21 mouse cellular contexts compared by ENCODE assay signal in genomic region chr4:115821431-115821830, GRCm38 (mm10). TPM values are rescaled to one million over a fixed set of nuclear protein-coding genes. Genes with fewer than 3 reads are reported as not detected.
A peak's percentile ranks its signal among the peaks of the same experiment; 100 is the strongest.
DNase-seq lines count a peak whose midpoint lies in the region; ATAC-seq and TF ChIP-seq lines count a peak whose summit lies in the region.
"Had no signal": no experiment of that assay in that cellular context is flagged by ENCODE, and none has a peak within 500 bp of the region (broad histone marks: within the 10 kb centered on the region; RNA-seq: fewer than 3 reads in every experiment).

No protein-coding gene starts in this region.

- ATAC-seq in heart, embryonic 13.5 days (ENCODE audit: extremely low read depth, insufficient number of reproducible peaks, low FRiP score, low TSS enrichment): no peak
- ATAC-seq in intestine, embryonic 16.5 days: peak; percentile 5; the same call in 1 of the 2 replicates
- no peak for ATAC-seq in intestine, postnatal 0 days
- no peak for ATAC-seq in erythroid progenitor cell, adult 5-6 weeks (replicated peaks; ENCODE audit: low FRiP score, poor library complexity, severe bottlenecking)
- ATAC-seq: forebrain, postnatal 0 days; hindbrain, postnatal 0 days; Patski had no signal

- H3K4me2 ChIP-seq in heart, embryonic 13.5 days: no peak overlapping the region
- no peak overlapping the region for H3K4me2 ChIP-seq in intestine, embryonic 16.5 days (ENCODE audit: low read depth, low read length)
- no peak overlapping the region for H3K4me2 ChIP-seq in intestine, postnatal 0 days (replicated peaks; ENCODE audit: low read depth)
- H3K4me2 ChIP-seq: embryonic facial prominence, embryonic 12.5 days; forebrain, embryonic 12.5 days; hindbrain, embryonic 13.5 days; intestine, embryonic 15.5 days had no signal

- H3K9ac ChIP-seq in heart, embryonic 13.5 days: no peak overlapping the region
- H3K9ac ChIP-seq in intestine, embryonic 16.5 days (ENCODE audit: low read depth, low read length): no peak overlapping the region
- no peak overlapping the region for H3K9ac ChIP-seq in intestine, postnatal 0 days (ENCODE audit: low read depth, low read length)
- peak overlapping the region; percentile 10; the same call in 1 of the 2 replicates for H3K9ac ChIP-seq in MEL (ENCODE audit: control insufficient read depth, low read depth, low read length, poor library complexity, severe bottlenecking)
- H3K9ac ChIP-seq: embryonic facial prominence, embryonic 12.5 days; forebrain, embryonic 12.5 days; forebrain, postnatal 0 days; hindbrain, embryonic 13.5 days; intestine, embryonic 15.5 days had no signal

- H3K9me3 ChIP-seq in heart, embryonic 13.5 days: no peaks in the 10 kb centered on the region
- no peaks in the 10 kb centered on the region for H3K9me3 ChIP-seq in intestine, embryonic 16.5 days (ENCODE audit: control insufficient read depth, low read length)
- no peaks in the 10 kb centered on the region for H3K9me3 ChIP-seq in intestine, postnatal 0 days (ENCODE audit: control insufficient read depth)
- H3K9me3 ChIP-seq in MEL (replicated peaks; ENCODE audit: insufficient read depth, low read length): no peaks in the 10 kb centered on the region
- H3K9me3 ChIP-seq: embryonic facial prominence, embryonic 12.5 days; forebrain, embryonic 12.5 days; hindbrain, embryonic 13.5 days; intestine, embryonic 15.5 days had no signal

- TF ChIP-seq RAD21 in MEL (IDR thresholded peaks at IDR 0.05; ENCODE audit: low read depth, low read length): no peak

- peaks cover 11% of the 10 kb centered on the region for H3K36me3 ChIP-seq in heart, embryonic 13.5 days
- no peaks in the 10 kb centered on the region for H3K36me3 ChIP-seq in intestine, embryonic 16.5 days (ENCODE audit: control insufficient read depth, insufficient read depth, low read length)
- H3K36me3 ChIP-seq in intestine, postnatal 0 days (ENCODE audit: control insufficient read depth, insufficient read depth): peaks cover 9% of the 10 kb centered on the region; the same call in 1 of the 2 replicates
- peaks cover 0 to 56% of the 10 kb centered on the region in 2 experiments; a peak in 2 of 4 replicates for H3K36me3 ChIP-seq in MEL (ENCODE audit: control insufficient read depth in 1 of 2, insufficient read depth in 2 of 2, low read length in 2 of 2)
- H3K36me3 ChIP-seq: embryonic facial prominence, embryonic 12.5 days; intestine, embryonic 15.5 days had no signal

- no peaks in the 10 kb centered on the region for H3K27me3 ChIP-seq in heart, embryonic 13.5 days (replicated peaks)
- no peaks in the 10 kb centered on the region for H3K27me3 ChIP-seq in intestine, embryonic 16.5 days (replicated peaks; ENCODE audit: control insufficient read depth, insufficient read depth, low read length)
- no peaks in the 10 kb centered on the region for H3K27me3 ChIP-seq in intestine, postnatal 0 days (replicated peaks; ENCODE audit: control insufficient read depth, insufficient read depth, low read length)
- H3K27me3 ChIP-seq in MEL (ENCODE audit: control insufficient read depth in 1 of 2, insufficient read depth in 2 of 2, low read length in 2 of 2): no peaks in the 10 kb centered on the region
- H3K27me3 ChIP-seq: embryonic facial prominence, embryonic 12.5 days; hindbrain, embryonic 13.5 days; intestine, embryonic 15.5 days; Patski had no signal

- H3K4me1 ChIP-seq in heart, embryonic 13.5 days: peaks cover 47% of the 10 kb centered on the region
- 0 out of 2 replicates have a peak, but pooled peaks cover 5% of the 10 kb centered on the region for H3K4me1 ChIP-seq in intestine, embryonic 16.5 days (ENCODE audit: control insufficient read depth, insufficient read depth, low read length)
- 0 out of 2 replicates have a peak, but pooled peaks cover 17% of the 10 kb centered on the region for H3K4me1 ChIP-seq in intestine, postnatal 0 days (replicated peaks; ENCODE audit: control insufficient read depth, insufficient read depth, low read length)
- peaks cover 44 to 57% of the 10 kb centered on the region in 2 experiments for H3K4me1 ChIP-seq in MEL (ENCODE audit: control insufficient read depth in 1 of 2, insufficient read depth in 2 of 2, low read length in 2 of 2)
- peaks cover 49% of the 10 kb centered on the region for H3K4me1 ChIP-seq in bone marrow macrophage, adult 2 months (ENCODE audit: control insufficient read depth, insufficient read depth, low read length)
- H3K4me1 ChIP-seq: forebrain, embryonic 12.5 days; hindbrain, embryonic 13.5 days; intestine, embryonic 15.5 days had no signal

- no peaks in the 10 kb centered on the region for H3K79me2 ChIP-seq in MEL (ENCODE audit: control insufficient read depth, insufficient read depth, low read length, poor library complexity)

- peak overlapping the region; percentile 40 for H3K27ac ChIP-seq in heart, embryonic 13.5 days (replicated peaks)
- no peak overlapping the region for H3K27ac ChIP-seq in intestine, embryonic 16.5 days (ENCODE audit: low read length)
- no peak overlapping the region for H3K27ac ChIP-seq in intestine, postnatal 0 days (ENCODE audit: low read depth, low read length)
- H3K27ac ChIP-seq in MEL (ENCODE audit: control insufficient read depth, low read depth, low read length): peak overlapping the region; percentile 66
- peak overlapping the region; percentile 25 for H3K27ac ChIP-seq in bone marrow macrophage, adult 2 months (ENCODE audit: insufficient read depth, low read depth, low read length)
- H3K27ac ChIP-seq: embryonic facial prominence, embryonic 12.5 days; forebrain, embryonic 12.5 days; hindbrain, embryonic 13.5 days; hindbrain, postnatal 0 days; intestine, embryonic 15.5 days had no signal

- no peak for TF ChIP-seq CTCF in intestine, postnatal 0 days (IDR thresholded peaks at IDR 0.05; ENCODE audit: low read depth)
- TF ChIP-seq CTCF in MEL (IDR thresholded peaks at IDR 0.05 in 2 of 3, conservative IDR thresholded peaks at IDR 0.05 in 1 of 3; ENCODE audit: control insufficient read depth in 1 of 3, insufficient read depth in 1 of 3, low read depth in 2 of 3, low read length in 3 of 3, poor library complexity in 1 of 3, severe bottlenecking in 1 of 3): no peak
- TF ChIP-seq CTCF in bone marrow macrophage, adult 2 months (IDR thresholded peaks at IDR 0.05; ENCODE audit: low read depth, low read length): no peak

- TF ChIP-seq POLR2A in MEL (IDR thresholded peaks at IDR 0.05; ENCODE audit: control insufficient read depth in 1 of 2, insufficient read depth in 1 of 2, low read depth in 1 of 2, low read length in 2 of 2, poor library complexity in 1 of 2): no peak
- TF ChIP-seq POLR2A in bone marrow macrophage, adult 2 months (IDR thresholded peaks at IDR 0.05; ENCODE audit: borderline replicate concordance, low read depth, low read length): no peak

- no peak for DNase-seq in heart, adult 8-10 months (ENCODE audit: low spot score)
- no peak for DNase-seq in MEL (ENCODE audit: low read depth, low spot score)
- DNase-seq in B cell, adult 2 months: no peak
- DNase-seq: cerebellum, adult 11-12 months; cerebellum, adult 9-10 months; cerebellum, postnatal 25 days; forebrain, postnatal 0 days; gastrocnemius, postnatal 14 days; kidney, adult 8-10 months had no signal

- no peak overlapping the region for H3K4me3 ChIP-seq in heart, embryonic 13.5 days
- H3K4me3 ChIP-seq in intestine, embryonic 16.5 days (ENCODE audit: low read length): no peak overlapping the region
- no peak overlapping the region for H3K4me3 ChIP-seq in intestine, postnatal 0 days (ENCODE audit: low read depth, low read length)
- no peak overlapping the region for H3K4me3 ChIP-seq in MEL (ENCODE audit: control insufficient read depth in 1 of 2, insufficient read depth in 1 of 2, low read depth in 2 of 2, low read length in 2 of 2)
- H3K4me3 ChIP-seq in bone marrow macrophage, adult 2 months (ENCODE audit: insufficient read depth, low read length): no peak overlapping the region
- H3K4me3 ChIP-seq: embryonic facial prominence, embryonic 12.5 days; forebrain, embryonic 12.5 days; hindbrain, embryonic 13.5 days; intestine, embryonic 15.5 days had no signal

- no peak for TF ChIP-seq EP300 in MEL (IDR thresholded peaks at IDR 0.05; ENCODE audit: low read depth in 1 of 2, low read length in 2 of 2)

RNA-seq across cellular contexts. Expression of gene Mob3c, which starts 6.5 kb away (rescaled TPM):
- polyA plus RNA-seq in heart, embryonic 13.5 days (2015; fragmentation: Nextera tagmentation; extraction: Ambion mirVana): 6.4 and 7.6 TPM in 2 replicates
- 1 to 10 TPM; 3.2 to 4.1 (median 3.4) TPM for total RNA-seq in heart, adult 8-10 months (2022)
- polyA plus RNA-seq in intestine, embryonic 16.5 days (2015; fragmentation: Nextera tagmentation; extraction: Ambion mirVana): 15.7 and 18.2 TPM in 2 replicates
- polyA plus RNA-seq in intestine, postnatal 0 days (2015; fragmentation: Nextera tagmentation; extraction: Ambion mirVana): 11.8 and 13.6 TPM in 2 replicates
- 11.2 and 17.7 TPM in 2 replicates for total RNA-seq in MEL (2012; rRNA removed)
- 1 to 10 TPM in 1 of 2 experiments, not detected in 1; 9.5 TPM for polyA plus RNA-seq in MEL (2012; ENCODE audit: insufficient read depth in 1 of 2, insufficient read length in 2 of 2, low read depth in 1 of 2, low replicate concordance in 2 of 2, missing spikeins in 1 of 2)
- polyA plus RNA-seq in bone marrow macrophage, adult 2 months (2012; ENCODE audit: insufficient read depth, insufficient read length, missing spikeins): 25.3 and 27.5 TPM in 2 replicates
- 6.7 and 26.3 TPM in 2 replicates for total RNA-seq in erythroid progenitor cell, adult 5-6 weeks (2015; ENCODE audit: low replicate concordance)
- total RNA-seq in erythroid progenitor cell, adult 5-6 weeks (2017; ENCODE audit: low replicate concordance): 1.4 and 9.2 TPM in 2 replicates

RNA-seq across cellular contexts. Expression of gene Mknk1, which starts 17.6 kb away (rescaled TPM):
- polyA plus RNA-seq in heart, embryonic 13.5 days (2015; fragmentation: Nextera tagmentation; extraction: Ambion mirVana): 18.2 and 18.6 TPM in 2 replicates
- total RNA-seq in heart, adult 8-10 months (2022): 10 to 100 TPM; 22.2 to 27.6 (median 25.6) TPM
- 29.4 and 30.1 TPM in 2 replicates for polyA plus RNA-seq in intestine, embryonic 16.5 days (2015; fragmentation: Nextera tagmentation; extraction: Ambion mirVana)
- 12.8 and 15.1 TPM in 2 replicates for polyA plus RNA-seq in intestine, postnatal 0 days (2015; fragmentation: Nextera tagmentation; extraction: Ambion mirVana)
- total RNA-seq in MEL (2012; rRNA removed): 24.0 and 25.8 TPM in 2 replicates
- 10 to 100 TPM in 1 of 2 experiments, not detected in 1; 38.5 TPM for polyA plus RNA-seq in MEL (2012; ENCODE audit: insufficient read depth in 1 of 2, insufficient read length in 2 of 2, low read depth in 1 of 2, low replicate concordance in 2 of 2, missing spikeins in 1 of 2)
- polyA plus RNA-seq in bone marrow macrophage, adult 2 months (2012; ENCODE audit: insufficient read depth, insufficient read length, missing spikeins): 138 and 149 TPM in 2 replicates
- 82.9 and 104 TPM in 2 replicates for total RNA-seq in erythroid progenitor cell, adult 5-6 weeks (2015; ENCODE audit: low replicate concordance)
- 116 and 146 TPM in 2 replicates for total RNA-seq in erythroid progenitor cell, adult 5-6 weeks (2017; ENCODE audit: low replicate concordance)

RNA-seq across cellular contexts. Expression of gene Atpaf1, which starts 36.8 kb away (rescaled TPM):
- 54.5 and 63.2 TPM in 2 replicates for polyA plus RNA-seq in heart, embryonic 13.5 days (2015; fragmentation: Nextera tagmentation; extraction: Ambion mirVana)
- total RNA-seq in heart, adult 8-10 months (2022): 100 to 1,000 TPM; 110 to 119 (median 113) TPM
- polyA plus RNA-seq in intestine, embryonic 16.5 days (2015; fragmentation: Nextera tagmentation; extraction: Ambion mirVana): 47.5 and 52.8 TPM in 2 replicates
- polyA plus RNA-seq in intestine, postnatal 0 days (2015; fragmentation: Nextera tagmentation; extraction: Ambion mirVana): 40.8 and 43.2 TPM in 2 replicates
- 18.9 and 24.5 TPM in 2 replicates for total RNA-seq in MEL (2012; rRNA removed)
- polyA plus RNA-seq in MEL (2012; ENCODE audit: insufficient read depth in 1 of 2, insufficient read length in 2 of 2, low read depth in 1 of 2, low replicate concordance in 2 of 2, missing spikeins in 1 of 2): 10 to 100 TPM in 1 of 2 experiments, not detected in 1; 23.4 TPM
- 15.4 and 17.3 TPM in 2 replicates for polyA plus RNA-seq in bone marrow macrophage, adult 2 months (2012; ENCODE audit: insufficient read depth, insufficient read length, missing spikeins)
- 4.2 and 5.8 TPM in 2 replicates for total RNA-seq in erythroid progenitor cell, adult 5-6 weeks (2015; ENCODE audit: low replicate concordance)
- 8.1 and 14.3 TPM in 2 replicates for total RNA-seq in erythroid progenitor cell, adult 5-6 weeks (2017; ENCODE audit: low replicate concordance)

RNA-seq across cellular contexts. Expression of gene Tex38, which starts 40.6 kb away (rescaled TPM):
- 0.19 TPM in 1 of 2 replicates, not detected in the other for polyA plus RNA-seq in heart, embryonic 13.5 days (2015; fragmentation: Nextera tagmentation; extraction: Ambion mirVana)
- total RNA-seq in heart, adult 8-10 months (2022): 1 to 10 TPM in 3 of 4 experiments, under 1 TPM in 1; 0.47 to 2.5 (median 1.4) TPM
- 0.23 and 0.34 TPM in 2 replicates for polyA plus RNA-seq in intestine, embryonic 16.5 days (2015; fragmentation: Nextera tagmentation; extraction: Ambion mirVana)
- 0.33 and 0.44 TPM in 2 replicates for polyA plus RNA-seq in intestine, postnatal 0 days (2015; fragmentation: Nextera tagmentation; extraction: Ambion mirVana)
- not detected in 2 replicates for total RNA-seq in MEL (2012; rRNA removed)
- polyA plus RNA-seq in MEL (2012; ENCODE audit: insufficient read depth in 1 of 2, insufficient read length in 2 of 2, low read depth in 1 of 2, low replicate concordance in 2 of 2, missing spikeins in 1 of 2): under 1 TPM in 1 of 2 experiments, not detected in 1; 0.15 TPM
- polyA plus RNA-seq in bone marrow macrophage, adult 2 months (2012; ENCODE audit: insufficient read depth, insufficient read length, missing spikeins): not detected in 2 replicates
- total RNA-seq in erythroid progenitor cell, adult 5-6 weeks (2015; ENCODE audit: low replicate concordance): not detected in 2 replicates
- total RNA-seq in erythroid progenitor cell, adult 5-6 weeks (2017; ENCODE audit: low replicate concordance): not detected in 2 replicates
- total RNA-seq: hematopoietic stem cell, adult 5-6 weeks; hindbrain, postnatal 0 days had no signal

Comparison
In these comparisons a context has a peak if more than half of its experiments do, and no peak if none do; other contexts are left out.
1. H3K27ac ChIP-seq: peak in heart, embryonic 13.5 days (single experiment), MEL (single experiment) and bone marrow macrophage, adult 2 months (single experiment); none in intestine, embryonic 16.5 days (single experiment) and intestine, postnatal 0 days (single experiment).